Mouse (Mus musculus) liver, embryonic 13.5 days (tissue): Measurements from ENCODE around the gene Foxp2. TPM values are rescaled to one million over a fixed set of nuclear protein-coding genes. Genes with fewer than 3 reads are reported as not detected.

Experiments
- ATAC-seq: fragments of 200-750 bp; cut with Nextera tagmentation; 2 replicates; pipeline ENCODE4 v1.8.0; 2017; ENCODE audit warnings: low read depth, mild to moderate bottlenecking, moderate number of reproducible peaks, moderate library complexity
- DNase-seq: peaks from one replicate; pipeline ENCODE4 v3.0.0; 2022
- H3K27ac ChIP-seq: fragments of 300-500 bp; sonication (generic); 2 replicates; pipeline ENCODE4 v1.5.1; 2015; ENCODE audit warnings: moderate library complexity, mild to moderate bottlenecking, inconsistent platforms
- H3K27me3 ChIP-seq: fragments of 300-500 bp; sonication (generic); 2 replicates; pipeline ENCODE4 v1.6.1; 2015; ENCODE audit warnings: mild to moderate bottlenecking, inconsistent platforms
- H3K36me3 ChIP-seq: fragments of 300-500 bp; sonication (generic); 2 replicates; pipeline ENCODE4 v1.6.1; 2015; ENCODE audit warnings: mild to moderate bottlenecking, inconsistent platforms
- H3K4me1 ChIP-seq: fragments of 300-500 bp; sonication (generic); replicated peaks from 2 replicates; pipeline ENCODE4 v1.6.1; 2015; ENCODE audit warnings: inconsistent platforms
- H3K4me2 ChIP-seq: fragments of 300-500 bp; sonication (generic); 2 replicates; pipeline ENCODE4 v1.6.1; 2015; ENCODE audit warnings: inconsistent platforms, mild to moderate bottlenecking, moderate library complexity
- H3K4me3 ChIP-seq: fragments of 300-500 bp; sonication (generic); replicated peaks from 2 replicates; pipeline ENCODE4 v1.5.1; 2015; ENCODE audit warnings: mild to moderate bottlenecking, inconsistent platforms
- H3K9ac ChIP-seq: fragments of 300-500 bp; sonication (generic); 2 replicates; pipeline ENCODE4 v1.6.1; 2015; ENCODE audit warnings: mild to moderate bottlenecking, inconsistent platforms
- H3K9me3 ChIP-seq: fragments of 300-500 bp; sonication (generic); replicated peaks from 2 replicates; pipeline ENCODE4 v1.6.1; 2016; ENCODE audit warnings: inconsistent platforms
- WGBS: fragments of 180-500 bp; shearing (Covaris S2); methylation state at CpG from one replicate; pipeline ENCODE4 v1.1.7; 2015; ENCODE audit not compliant: insufficient replicate concordance; 5-methylcytosine and 5-hydroxymethylcytosine counted together
- polyA plus RNA-seq: library from polyadenylated mRNA; unstranded; fragments of >200 nt; fragmentation: Nextera tagmentation; extraction: Ambion mirVana; gene quantifications from 2 replicates; pipeline ENCODE4 v1.2.1, GENCODE M21; 2015

Gene Foxp2
- polyA plus RNA-seq, 1 experiment from 2014 or later, result 0.58 TPM

- 51% methylated on average over 5 of the region's 5 CpGs for WGBS
- H3K9me3 ChIP-seq, result no peaks in the 10 kb centered on the region
- ATAC-seq (no peak), DNase-seq (no peak)
- no peaks in the 10 kb centered on the region for H3K27me3 ChIP-seq
- no peak overlapping the region for H3K9ac ChIP-seq
- H3K4me3 ChIP-seq, result no peak overlapping the region
- H3K4me1 ChIP-seq, result no peaks in the 10 kb centered on the region
- H3K27ac ChIP-seq, result no peak overlapping the region
- no peak overlapping the region for H3K4me2 ChIP-seq
- H3K36me3 ChIP-seq, result no peaks in the 10 kb centered on the region
Measured at GRCm38 (mm10) chr6:15378261-15378660, 477.1 kb downstream of the Foxp2 start.

- WGBS, result 71% methylated on average over 6 of the region's 6 CpGs
- Histone ChIP-seq H3K36me3 (no peaks in the 10 kb centered on the region), H3K4me3 (no peak overlapping the region), H3K9me3 (no peaks in the 10 kb centered on the region), H3K27ac (no peak overlapping the region), H3K9ac (no peak overlapping the region), H3K4me1 (no peaks in the 10 kb centered on the region), H3K4me2 (no peak overlapping the region), H3K27me3 (no peaks in the 10 kb centered on the region)
- ATAC-seq (no peak), DNase-seq (no peak)
Measured at GRCm38 (mm10) chr6:15396462-15396861, 495.3 kb downstream of the Foxp2 start.

- Histone ChIP-seq H3K27ac (no peak overlapping the region), H3K36me3 (no peaks in the 10 kb centered on the region), H3K4me3 (no peak overlapping the region), H3K4me2 (no peak overlapping the region), H3K9me3 (no peaks in the 10 kb centered on the region), H3K27me3 (no peaks in the 10 kb centered on the region), H3K9ac (no peak overlapping the region), H3K4me1 (no peaks in the 10 kb centered on the region)
- 69% methylated on average over 5 of the region's 5 CpGs for WGBS
- DNase-seq (no peak), ATAC-seq (no peak)
Measured at GRCm38 (mm10) chr6:15397485-15397884, 496.3 kb downstream of the Foxp2 start.

- ATAC-seq, result no peak
- Histone ChIP-seq H3K27me3 (no peaks in the 10 kb centered on the region), H3K4me1 (no peaks in the 10 kb centered on the region), H3K36me3 (no peaks in the 10 kb centered on the region), H3K9ac (no peak overlapping the region), H3K4me2 (no peak overlapping the region), H3K27ac (no peak overlapping the region), H3K4me3 (no peak overlapping the region), H3K9me3 (no peaks in the 10 kb centered on the region)
- DNase-seq, result no peak
- WGBS, result 63% methylated on average over 3 of the region's 3 CpGs
Measured at GRCm38 (mm10) chr6:15401138-15401537, 500.0 kb downstream of the Foxp2 start.

- 55% methylated on average over 4 of the region's 4 CpGs for WGBS
- H3K4me1 ChIP-seq, result no peaks in the 10 kb centered on the region
- no peak for ATAC-seq
Measured at GRCm38 (mm10) chr6:15402026-15402425, 500.9 kb downstream of the Foxp2 start.

GRCm38 (mm10) chr6:15415099-15415498 is 514.0 kb downstream of the Foxp2 start:
- Histone ChIP-seq H3K9ac (no peak overlapping the region), H3K36me3 (no peaks in the 10 kb centered on the region), H3K27ac (no peak overlapping the region), H3K4me1 (peaks cover 13% of the 10 kb centered on the region), H3K27me3 (no peaks in the 10 kb centered on the region), H3K4me2 (no peak overlapping the region), H3K4me3 (no peak overlapping the region), H3K9me3 (no peaks in the 10 kb centered on the region)
- 47% methylated on average over 4 of the region's 4 CpGs for WGBS
- no peak for ATAC-seq
- no peak for DNase-seq

More at GRCm38 (mm10) chr6:15402026-15402425, 500.9 kb downstream of the Foxp2 start:
- Histone ChIP-seq H3K36me3 (no peaks in the 10 kb centered on the region), H3K4me2 (no peak overlapping the region), H3K4me3 (no peak overlapping the region), H3K9me3 (no peaks in the 10 kb centered on the region), H3K9ac (no peak overlapping the region), H3K27ac (no peak overlapping the region), H3K27me3 (no peaks in the 10 kb centered on the region)
- no peak for DNase-seq

GRCm38 (mm10) chr6:15459701-15460100 is 558.6 kb downstream of the Foxp2 start:
- H3K4me1 ChIP-seq, result no peaks in the 10 kb centered on the region
- H3K4me3 ChIP-seq, result no peak overlapping the region
- H3K9me3 ChIP-seq, result no peaks in the 10 kb centered on the region
- H3K36me3 ChIP-seq, result no peaks in the 10 kb centered on the region
- ATAC-seq, result no peak
- H3K9ac ChIP-seq, result no peak overlapping the region
- no peak overlapping the region for H3K27ac ChIP-seq
- WGBS, result 57% methylated on average over 2 of the region's 2 CpGs
- no peak for DNase-seq
- no peaks in the 10 kb centered on the region for H3K27me3 ChIP-seq
- no peak overlapping the region for H3K4me2 ChIP-seq

- WGBS, result 53% methylated on average over 2 of the region's 2 CpGs
- Histone ChIP-seq H3K9me3 (no peaks in the 10 kb centered on the region), H3K9ac (no peak overlapping the region), H3K4me2 (no peak overlapping the region), H3K4me3 (no peak overlapping the region), H3K27ac (no peak overlapping the region), H3K27me3 (no peaks in the 10 kb centered on the region), H3K4me1 (no peaks in the 10 kb centered on the region), H3K36me3 (no peaks in the 10 kb centered on the region)
- DNase-seq (no peak), ATAC-seq (no peak)
Measured at GRCm38 (mm10) chr6:15463390-15463789, 562.2 kb downstream of the Foxp2 start.

- whole genome bisulfite sequencing, result 44% methylated on average over 3 of the region's 3 CpGs
Measured at GRCm38 (mm10) chr6:15465471-15465870, 564.3 kb downstream of the Foxp2 start.

GRCm38 (mm10) chr6:15466634-15467033 is 565.5 kb downstream of the Foxp2 start:
- H3K36me3 ChIP-seq, result no peaks in the 10 kb centered on the region
- H3K27ac ChIP-seq, result no peak overlapping the region
- no peak overlapping the region for H3K4me2 ChIP-seq
- WGBS, result 27% methylated on average over 1 of the region's 1 CpGs
- no peaks in the 10 kb centered on the region for H3K4me1 ChIP-seq
- no peak for DNase-seq
- no peaks in the 10 kb centered on the region for H3K9me3 ChIP-seq
- ATAC-seq, result no peak
- H3K9ac ChIP-seq, result no peak overlapping the region
- H3K4me3 ChIP-seq, result no peak overlapping the region
- H3K27me3 ChIP-seq, result no peaks in the 10 kb centered on the region

More at GRCm38 (mm10) chr6:15465471-15465870, 564.3 kb downstream of the Foxp2 start:
- H3K9ac ChIP-seq, result no peak overlapping the region
- no peaks in the 10 kb centered on the region for H3K36me3 ChIP-seq
- no peaks in the 10 kb centered on the region for H3K9me3 ChIP-seq
- ATAC-seq (no peak), DNase-seq (no peak)
- no peak overlapping the region for H3K4me2 ChIP-seq
- H3K27me3 ChIP-seq, result no peaks in the 10 kb centered on the region
- no peak overlapping the region for H3K4me3 ChIP-seq
- no peak overlapping the region for H3K27ac ChIP-seq
- no peaks in the 10 kb centered on the region for H3K4me1 ChIP-seq

GRCm38 (mm10) chr6:15486909-15487308 is 585.8 kb downstream of the Foxp2 start:
- no peaks in the 10 kb centered on the region for H3K36me3 ChIP-seq
- H3K9me3 ChIP-seq, result no peaks in the 10 kb centered on the region
- no peak overlapping the region for H3K4me3 ChIP-seq
- WGBS, result 64% methylated on average over 2 of the region's 2 CpGs
- no peak overlapping the region for H3K9ac ChIP-seq
- no peak for ATAC-seq
- DNase-seq, result no peak
- no peak overlapping the region for H3K27ac ChIP-seq
- H3K4me1 ChIP-seq, result no peaks in the 10 kb centered on the region
- no peak overlapping the region for H3K4me2 ChIP-seq
- no peaks in the 10 kb centered on the region for H3K27me3 ChIP-seq
